Mouse (Mus musculus): ENCODE measurements around the gene Sec16b.

Gene Sec16b

GRCm38 (mm10) chr1:157559986-157560385 is 53.5 kb downstream of the Sec16b start:
- DNase-seq (ENCODE audit: low spot score), result no peak

- DNase-seq (ENCODE audit: low spot score), result peak; percentile 27
Observed at GRCm38 (mm10) chr1:157560654-157561386, 54.3 kb downstream of the Sec16b start.

- no peak for DNase-seq (ENCODE audit: low spot score)
Observed at GRCm38 (mm10) chr1:157567819-157568218, 61.3 kb downstream of the Sec16b start.

- DNase-seq (ENCODE audit: low spot score), result no peak
Observed at GRCm38 (mm10) chr1:157569263-157570090, 62.9 kb downstream of the Sec16b start.

- DNase-seq (ENCODE audit: low spot score), result no peak
Observed at GRCm38 (mm10) chr1:157575316-157575715, 68.8 kb downstream of the Sec16b start.

GRCm38 (mm10) chr1:157578336-157578735 is 71.8 kb downstream of the Sec16b start:
- no peak for DNase-seq (ENCODE audit: low spot score)

GRCm38 (mm10) chr1:157586556-157586955 is 80.0 kb downstream of the Sec16b start:
- no peak for DNase-seq (ENCODE audit: low spot score)

GRCm38 (mm10) chr1:157592039-157592438 is 85.5 kb downstream of the Sec16b start:
- no peak for DNase-seq (ENCODE audit: low spot score)

GRCm38 (mm10) chr1:157594561-157594960 is 88.0 kb downstream of the Sec16b start:
- DNase-seq (ENCODE audit: low spot score), result no peak

- no peak for DNase-seq (ENCODE audit: low spot score)
Observed at GRCm38 (mm10) chr1:157595165-157595564, 88.6 kb downstream of the Sec16b start.

- DNase-seq (ENCODE audit: low spot score), result no peak
Observed at GRCm38 (mm10) chr1:157604513-157604912, 98.0 kb downstream of the Sec16b start.

Data from MN1 (cell line).